Mouse (Mus musculus): Measurements from ENCODE around the gene Gm21739.
"Not testable (repeated sequence)": the region's sequence is repeated elsewhere in the genome, so short reads cannot be mapped to it uniquely, and the experiment has no call there.

The Gm21739 gene

GRCm38 (mm10) chrY:44264344-44264743, at the start of gene Gm21739:
Gm21739 (minus strand) TSS chrY:44264444.
- not testable (repeated sequence) for DNase-seq (ENCODE audit: extremely low read depth, low read depth, low spot score)

Measured in fat pad, adult 2 months (tissue).